Mouse (Mus musculus): ENCODE results near the gene AL732309.1. TPM values are rescaled to one million over a fixed set of nuclear protein-coding genes. Genes with fewer than 3 reads are reported as not detected.

AL732309.1 gene
- polyA plus RNA-seq (2014; fragmentation: Nextera tagmentation; extraction: Ambion mirVana): 3.3 and 4.1 TPM in 2 replicates

- Histone ChIP-seq H3K4me3 (ENCODE audit: low read depth, low read length) (no peak within 1 kb of the TSS), H3K36me3 (ENCODE audit: control insufficient read depth, insufficient read depth, low read length) (no peaks in the 10 kb centered on the region; the same call in none of the 2 replicates), H3K27ac (ENCODE audit: low read depth, low read length) (no peak within 1 kb of the TSS), H3K4me1 (ENCODE audit: control insufficient read depth, insufficient read depth, low read length) (peaks cover 10% of the 10 kb centered on the region), H3K4me2 (no peak within 1 kb of the TSS), H3K9me3 (ENCODE audit: control insufficient read depth, low read length) (no peaks in the 10 kb centered on the region), H3K9ac (ENCODE audit: low read length) (no peak within 1 kb of the TSS), H3K27me3 (ENCODE audit: control insufficient read depth, insufficient read depth, low read length) (peaks cover 4% of the 10 kb centered on the region)
- WGBS: 90% methylated on average over 10 of the region's 10 CpGs
- DNase-seq (ENCODE audit: low spot score, missing footprints) (no peak), ATAC-seq (ENCODE audit: low FRiP score) (no peak)
These were observed at the start of gene AL732309.1 for GRCm38 (mm10) chr2:25246183-25247072. Gene AL732309.1, minus strand, starts transcription at chr2:25246863.

- DNase-seq (ENCODE audit: low spot score, missing footprints): no peak
- no peaks in the 10 kb centered on the region for H3K9me3 ChIP-seq (ENCODE audit: control insufficient read depth, low read length)
- ATAC-seq (ENCODE audit: low FRiP score): no peak
- H3K27me3 ChIP-seq (ENCODE audit: control insufficient read depth, insufficient read depth, low read length): peaks cover 46% of the 10 kb centered on the region
- WGBS: 67% methylated on average over 9 of the region's 9 CpGs
- H3K27ac ChIP-seq (ENCODE audit: low read depth, low read length): no peak overlapping the region
- H3K4me1 ChIP-seq (ENCODE audit: control insufficient read depth, insufficient read depth, low read length): peaks cover 5% of the 10 kb centered on the region; the same call in 1 of the 2 replicates
- no peak overlapping the region for H3K9ac ChIP-seq (ENCODE audit: low read length)
- no peak overlapping the region for H3K4me3 ChIP-seq (ENCODE audit: low read depth, low read length)
- H3K4me2 ChIP-seq: no peak overlapping the region
- H3K36me3 ChIP-seq (ENCODE audit: control insufficient read depth, insufficient read depth, low read length): no peaks in the 10 kb centered on the region
These were observed 47.0 kb upstream of the AL732309.1 start for GRCm38 (mm10) chr2:25293706-25294105.

GRCm38 (mm10) chr2:25292856-25293255, 46.2 kb upstream of the AL732309.1 start:
- H3K4me1 ChIP-seq (ENCODE audit: control insufficient read depth, insufficient read depth, low read length): peaks cover 5% of the 10 kb centered on the region; the same call in 1 of the 2 replicates
- H3K9me3 ChIP-seq (ENCODE audit: control insufficient read depth, low read length): no peaks in the 10 kb centered on the region
- H3K27ac ChIP-seq (ENCODE audit: low read depth, low read length): no peak overlapping the region
- no peak overlapping the region for H3K4me3 ChIP-seq (ENCODE audit: low read depth, low read length)
- no peak overlapping the region for H3K4me2 ChIP-seq
- peak; percentile 98 for DNase-seq (ENCODE audit: low spot score, missing footprints)
- H3K36me3 ChIP-seq (ENCODE audit: control insufficient read depth, insufficient read depth, low read length): no peaks in the 10 kb centered on the region
- peaks cover 55% of the 10 kb centered on the region for H3K27me3 ChIP-seq (ENCODE audit: control insufficient read depth, insufficient read depth, low read length)
- WGBS: 0% methylated on average over 1 of the region's 1 CpGs
- H3K9ac ChIP-seq (ENCODE audit: low read length): no peak overlapping the region
- ATAC-seq (ENCODE audit: low FRiP score): no peak

- 4% methylated on average over 36 of the region's 43 CpGs for WGBS
- peak; percentile 88 for DNase-seq (ENCODE audit: low spot score, missing footprints)
These were observed 45.4 kb upstream of the AL732309.1 start for GRCm38 (mm10) chr2:25292054-25292544.

GRCm38 (mm10) chr2:25291184-25292053, 44.8 kb upstream of the AL732309.1 start:
- Histone ChIP-seq H3K4me1 (ENCODE audit: control insufficient read depth, insufficient read depth, low read length) (peaks cover 5% of the 10 kb centered on the region; the same call in 1 of the 2 replicates), H3K27ac (ENCODE audit: low read depth, low read length) (no peak overlapping the region), H3K4me2 (no peak overlapping the region), H3K9me3 (ENCODE audit: control insufficient read depth, low read length) (no peaks in the 10 kb centered on the region), H3K9ac (ENCODE audit: low read length) (no peak overlapping the region), H3K36me3 (ENCODE audit: control insufficient read depth, insufficient read depth, low read length) (no peaks in the 10 kb centered on the region), H3K27me3 (ENCODE audit: control insufficient read depth, insufficient read depth, low read length) (peaks cover 56% of the 10 kb centered on the region), H3K4me3 (ENCODE audit: low read depth, low read length) (peak overlapping the region; percentile 16; the same call in 1 of the 2 replicates)
- WGBS: 4% methylated on average over 31 of the region's 32 CpGs
- DNase-seq (ENCODE audit: low spot score, missing footprints): peak; percentile 89
- no peak for ATAC-seq (ENCODE audit: low FRiP score)

More at GRCm38 (mm10) chr2:25292054-25292544, 45.4 kb upstream of the AL732309.1 start:
- Histone ChIP-seq H3K4me3 (ENCODE audit: low read depth, low read length) (peak overlapping the region; percentile 16; the same call in 1 of the 2 replicates), H3K27me3 (ENCODE audit: control insufficient read depth, insufficient read depth, low read length) (peaks cover 56% of the 10 kb centered on the region), H3K9ac (ENCODE audit: low read length) (peak overlapping the region; percentile 36; the same call in 1 of the 2 replicates), H3K4me2 (peak overlapping the region; percentile 35), H3K4me1 (ENCODE audit: control insufficient read depth, insufficient read depth, low read length) (peaks cover 5% of the 10 kb centered on the region; the same call in 1 of the 2 replicates), H3K27ac (ENCODE audit: low read depth, low read length) (no peak overlapping the region), H3K36me3 (ENCODE audit: control insufficient read depth, insufficient read depth, low read length) (no peaks in the 10 kb centered on the region), H3K9me3 (ENCODE audit: control insufficient read depth, low read length) (no peaks in the 10 kb centered on the region)
- ATAC-seq (ENCODE audit: low FRiP score): peak; percentile 25; the same call in 1 of the 2 replicates

- H3K4me1 ChIP-seq (ENCODE audit: control insufficient read depth, insufficient read depth, low read length): peaks cover 5% of the 10 kb centered on the region; the same call in 1 of the 2 replicates
- no peak overlapping the region for H3K4me2 ChIP-seq
- no peak overlapping the region for H3K9ac ChIP-seq (ENCODE audit: low read length)
- peaks cover 6% of the 10 kb centered on the region; the same call in 1 of the 2 replicates for H3K36me3 ChIP-seq (ENCODE audit: control insufficient read depth, insufficient read depth, low read length)
- H3K27me3 ChIP-seq (ENCODE audit: control insufficient read depth, insufficient read depth, low read length): peaks cover 56% of the 10 kb centered on the region
- DNase-seq (ENCODE audit: low spot score, missing footprints): no peak
- H3K27ac ChIP-seq (ENCODE audit: low read depth, low read length): no peak overlapping the region
- WGBS: 2% methylated on average over 18 of the region's 18 CpGs
- no peak for ATAC-seq (ENCODE audit: low FRiP score)
- no peaks in the 10 kb centered on the region for H3K9me3 ChIP-seq (ENCODE audit: control insufficient read depth, low read length)
- H3K4me3 ChIP-seq (ENCODE audit: low read depth, low read length): no peak overlapping the region
These were observed 44.1 kb upstream of the AL732309.1 start for GRCm38 (mm10) chr2:25290816-25291130.

- no peak overlapping the region for H3K27ac ChIP-seq (ENCODE audit: low read depth, low read length)
- peaks cover 10% of the 10 kb centered on the region; the same call in 1 of the 2 replicates for H3K36me3 ChIP-seq (ENCODE audit: control insufficient read depth, insufficient read depth, low read length)
- H3K4me1 ChIP-seq (ENCODE audit: control insufficient read depth, insufficient read depth, low read length): peaks cover 5% of the 10 kb centered on the region; the same call in 1 of the 2 replicates
- ATAC-seq (ENCODE audit: low FRiP score) (no peak), DNase-seq (ENCODE audit: low spot score, missing footprints) (peak; percentile 89)
- no peak overlapping the region for H3K4me2 ChIP-seq
- 2% methylated on average over 54 of the region's 54 CpGs for WGBS
- H3K27me3 ChIP-seq (ENCODE audit: control insufficient read depth, insufficient read depth, low read length): peaks cover 56% of the 10 kb centered on the region
- H3K9ac ChIP-seq (ENCODE audit: low read length): no peak overlapping the region
- H3K9me3 ChIP-seq (ENCODE audit: control insufficient read depth, low read length): no peaks in the 10 kb centered on the region
- no peak overlapping the region for H3K4me3 ChIP-seq (ENCODE audit: low read depth, low read length)
These were observed 43.6 kb upstream of the AL732309.1 start for GRCm38 (mm10) chr2:25290101-25290815.

- Histone ChIP-seq H3K27ac (ENCODE audit: low read depth, low read length) (no peak within 1 kb of the TSS), H3K9ac (ENCODE audit: low read length) (no peak within 1 kb of the TSS), H3K9me3 (ENCODE audit: control insufficient read depth, low read length) (no peaks in the 10 kb centered on the region), H3K4me2 (no peak within 1 kb of the TSS), H3K4me3 (ENCODE audit: low read depth, low read length) (no peak within 1 kb of the TSS), H3K4me1 (ENCODE audit: control insufficient read depth, insufficient read depth, low read length) (peaks cover 5% of the 10 kb centered on the region; the same call in 1 of the 2 replicates), H3K36me3 (ENCODE audit: control insufficient read depth, insufficient read depth, low read length) (peaks cover 14% of the 10 kb centered on the region), H3K27me3 (ENCODE audit: control insufficient read depth, insufficient read depth, low read length) (peaks cover 56% of the 10 kb centered on the region)
- ATAC-seq (ENCODE audit: low FRiP score): no peak
- DNase-seq (ENCODE audit: low spot score, missing footprints): peak; percentile 82
- 10% methylated on average over 11 of the region's 11 CpGs for WGBS
These were observed 43.0 kb upstream of the AL732309.1 start, which contains the start of gene Lrrc26 for GRCm38 (mm10) chr2:25289651-25290050. Gene Lrrc26, plus strand, starts transcription at chr2:25289915.
